Mouse (Mus musculus): ENCODE results near the gene Hoxd11. TPM values are rescaled to one million over a fixed set of nuclear protein-coding genes. Genes with fewer than 3 reads are reported as not detected.

The Hoxd11 gene
- polyA plus RNA-seq, 1 experiment from 2014 or later, result 1.1 TPM

DNA sequence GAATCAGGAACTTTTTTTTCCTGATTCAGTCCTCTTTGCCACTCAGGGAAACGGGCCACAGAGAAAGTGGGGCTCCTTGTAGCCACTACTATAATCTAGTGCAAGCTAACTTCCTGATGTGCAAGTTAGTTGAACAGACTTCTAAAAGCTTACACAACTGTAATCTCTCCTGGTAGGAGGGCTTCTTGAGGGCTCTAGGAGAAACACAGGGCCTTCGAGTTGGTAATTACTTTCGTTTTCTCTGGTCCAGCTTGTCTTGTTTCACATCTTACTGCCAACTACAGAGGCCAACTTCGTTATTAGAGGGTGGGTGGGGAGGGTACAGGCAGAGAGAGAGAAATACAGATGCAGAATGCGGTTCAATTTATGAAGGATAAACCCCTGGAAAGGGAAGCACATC, 7.5 kb upstream of the Hoxd11 start:
- no peak for ATAC-seq
- WGBS, result 9% methylated on average over 5 of the region's 5 CpGs
- Histone ChIP-seq H3K4me2 (ENCODE audit: low read depth, low read length) (no peak overlapping the region), H3K36me3 (ENCODE audit: control insufficient read depth, insufficient read depth, low read length) (no peaks in the 10 kb centered on the region), H3K9ac (ENCODE audit: low read depth, low read length) (no peak overlapping the region), H3K4me1 (ENCODE audit: control insufficient read depth, insufficient read depth, low read length) (peaks cover 13% of the 10 kb centered on the region), H3K4me3 (ENCODE audit: low read length) (no peak overlapping the region), H3K27ac (ENCODE audit: low read length) (no peak overlapping the region), H3K27me3 (replicated peaks; ENCODE audit: control insufficient read depth, insufficient read depth, low read length) (peaks cover 87% of the 10 kb centered on the region), H3K9me3 (ENCODE audit: control insufficient read depth, low read length) (no peaks in the 10 kb centered on the region)

- peak overlapping the region; percentile 55 for H3K4me2 ChIP-seq (ENCODE audit: low read depth, low read length)
- peaks cover 12% of the 10 kb centered on the region for H3K4me1 ChIP-seq (ENCODE audit: control insufficient read depth, insufficient read depth, low read length)
- ATAC-seq, result no peak
- H3K9ac ChIP-seq (ENCODE audit: low read depth, low read length), result no peak overlapping the region
- peaks cover 85% of the 10 kb centered on the region for H3K27me3 ChIP-seq (replicated peaks; ENCODE audit: control insufficient read depth, insufficient read depth, low read length)
- no peaks in the 10 kb centered on the region for H3K36me3 ChIP-seq (ENCODE audit: control insufficient read depth, insufficient read depth, low read length)
- WGBS, result 5% methylated on average over 40 of the region's 40 CpGs
- H3K4me3 ChIP-seq (ENCODE audit: low read length), result peak overlapping the region; percentile 41
- no peak overlapping the region for H3K27ac ChIP-seq (ENCODE audit: low read length)
- H3K9me3 ChIP-seq (ENCODE audit: control insufficient read depth, low read length), result no peaks in the 10 kb centered on the region
Measured at GRCm38 (mm10) chr2:74672481-74673362, 6.6 kb upstream of the Hoxd11 start.

DNA sequence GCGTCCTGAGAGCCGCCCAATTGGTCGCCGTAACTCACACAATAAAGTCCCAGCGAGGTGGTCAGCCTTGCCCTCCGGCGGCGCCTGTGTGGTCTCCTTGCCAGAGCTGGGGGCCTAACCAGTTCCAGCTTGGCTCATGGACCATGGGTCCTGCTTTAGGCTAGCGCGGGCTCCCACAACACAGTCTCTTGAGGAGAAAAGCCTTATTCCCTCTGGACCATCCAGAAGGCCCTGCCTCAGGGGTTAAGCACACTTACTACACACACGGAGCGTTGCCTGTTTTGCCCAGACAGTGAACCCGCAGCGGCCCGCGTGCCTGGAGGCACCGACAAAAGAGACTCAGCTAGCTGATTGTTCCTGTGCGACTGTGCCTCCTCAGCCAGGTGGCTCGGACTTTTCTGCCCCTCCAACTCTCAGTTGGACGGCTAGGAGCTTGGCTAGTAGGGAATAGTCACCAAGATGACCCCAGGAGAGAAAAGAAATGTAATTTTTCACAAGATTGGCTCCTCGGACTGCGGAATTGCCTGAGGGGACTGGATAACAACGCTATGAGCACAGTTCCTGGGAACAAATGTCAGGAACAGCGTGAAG, 5.4 kb upstream of the Hoxd11 start:
- Histone ChIP-seq H3K27me3 (replicated peaks; ENCODE audit: control insufficient read depth, insufficient read depth, low read length) (peaks cover 83% of the 10 kb centered on the region), H3K4me2 (ENCODE audit: low read depth, low read length) (no peak overlapping the region), H3K27ac (ENCODE audit: low read length) (no peak overlapping the region), H3K4me3 (ENCODE audit: low read length) (no peak overlapping the region), H3K9ac (ENCODE audit: low read depth, low read length) (no peak overlapping the region), H3K36me3 (ENCODE audit: control insufficient read depth, insufficient read depth, low read length) (no peaks in the 10 kb centered on the region), H3K9me3 (ENCODE audit: control insufficient read depth, low read length) (no peaks in the 10 kb centered on the region), H3K4me1 (ENCODE audit: control insufficient read depth, insufficient read depth, low read length) (0 out of 2 replicates have a peak, but pooled peaks cover 2% of the 10 kb centered on the region)
- no peak; the same call in 1 of the 2 replicates for ATAC-seq
- WGBS, result 2% methylated on average over 24 of the region's 24 CpGs

GRCm38 (mm10) chr2:74674881-74675665, 4.3 kb upstream of the Hoxd11 start, which contains the start of gene Hoxd12:
Gene Hoxd12, plus strand, starts transcription at chr2:74675013.
- ATAC-seq, result 0 out of 2 replicates have a peak, but pooled peaks have one; percentile 19
- Histone ChIP-seq H3K4me2 (ENCODE audit: low read depth, low read length) (no peak within 1 kb of the TSS), H3K4me3 (ENCODE audit: low read length) (no peak within 1 kb of the TSS), H3K27ac (ENCODE audit: low read length) (no peak within 1 kb of the TSS), H3K27me3 (replicated peaks; ENCODE audit: control insufficient read depth, insufficient read depth, low read length) (peaks cover 84% of the 10 kb centered on the region), H3K4me1 (ENCODE audit: control insufficient read depth, insufficient read depth, low read length) (0 out of 2 replicates have a peak, but pooled peaks cover 2% of the 10 kb centered on the region), H3K9me3 (ENCODE audit: control insufficient read depth, low read length) (no peaks in the 10 kb centered on the region), H3K9ac (ENCODE audit: low read depth, low read length) (no peak within 1 kb of the TSS), H3K36me3 (ENCODE audit: control insufficient read depth, insufficient read depth, low read length) (no peaks in the 10 kb centered on the region)
- 3% methylated on average over 47 of the region's 47 CpGs for WGBS

DNA sequence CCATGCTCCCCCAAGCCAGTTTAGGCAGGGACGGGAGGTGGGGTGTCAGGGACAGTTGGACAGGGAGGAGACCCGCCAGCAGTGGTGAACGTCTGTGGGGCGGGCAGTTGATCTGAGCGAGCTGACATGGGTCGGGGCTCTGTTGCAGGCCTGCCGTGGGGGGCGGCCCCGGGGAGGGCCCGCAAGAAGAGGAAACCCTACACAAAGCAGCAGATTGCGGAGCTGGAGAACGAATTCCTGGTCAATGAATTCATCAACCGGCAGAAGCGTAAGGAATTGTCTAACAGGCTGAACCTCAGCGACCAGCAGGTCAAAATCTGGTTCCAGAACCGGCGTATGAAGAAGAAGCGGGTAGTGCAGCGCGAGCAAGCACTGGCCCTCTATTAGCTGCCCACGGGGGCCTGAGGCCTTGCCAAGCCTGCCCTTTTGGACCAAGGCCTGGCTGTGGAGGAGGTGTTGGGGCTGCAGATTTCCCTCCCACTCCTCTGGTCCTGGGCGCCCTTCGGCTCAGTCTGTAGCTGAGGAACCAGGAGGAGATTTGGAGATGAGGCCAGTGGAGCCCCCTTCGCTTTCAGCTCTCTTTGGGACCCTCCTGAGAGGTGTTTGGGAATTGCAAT, 3.6 kb upstream of the Hoxd11 start:
- no peak for ATAC-seq
- H3K4me1 ChIP-seq (ENCODE audit: control insufficient read depth, insufficient read depth, low read length), result 0 out of 2 replicates have a peak, but pooled peaks cover 2% of the 10 kb centered on the region
- no peak overlapping the region for H3K27ac ChIP-seq (ENCODE audit: low read length)
- H3K9ac ChIP-seq (ENCODE audit: low read depth, low read length), result no peak overlapping the region
- no peaks in the 10 kb centered on the region for H3K9me3 ChIP-seq (ENCODE audit: control insufficient read depth, low read length)
- 7% methylated on average over 24 of the region's 24 CpGs for WGBS
- H3K36me3 ChIP-seq (ENCODE audit: control insufficient read depth, insufficient read depth, low read length), result no peaks in the 10 kb centered on the region
- H3K27me3 ChIP-seq (replicated peaks; ENCODE audit: control insufficient read depth, insufficient read depth, low read length), result peaks cover 88% of the 10 kb centered on the region
- H3K4me3 ChIP-seq (ENCODE audit: low read length), result no peak overlapping the region
- H3K4me2 ChIP-seq (ENCODE audit: low read depth, low read length), result no peak overlapping the region

DNA sequence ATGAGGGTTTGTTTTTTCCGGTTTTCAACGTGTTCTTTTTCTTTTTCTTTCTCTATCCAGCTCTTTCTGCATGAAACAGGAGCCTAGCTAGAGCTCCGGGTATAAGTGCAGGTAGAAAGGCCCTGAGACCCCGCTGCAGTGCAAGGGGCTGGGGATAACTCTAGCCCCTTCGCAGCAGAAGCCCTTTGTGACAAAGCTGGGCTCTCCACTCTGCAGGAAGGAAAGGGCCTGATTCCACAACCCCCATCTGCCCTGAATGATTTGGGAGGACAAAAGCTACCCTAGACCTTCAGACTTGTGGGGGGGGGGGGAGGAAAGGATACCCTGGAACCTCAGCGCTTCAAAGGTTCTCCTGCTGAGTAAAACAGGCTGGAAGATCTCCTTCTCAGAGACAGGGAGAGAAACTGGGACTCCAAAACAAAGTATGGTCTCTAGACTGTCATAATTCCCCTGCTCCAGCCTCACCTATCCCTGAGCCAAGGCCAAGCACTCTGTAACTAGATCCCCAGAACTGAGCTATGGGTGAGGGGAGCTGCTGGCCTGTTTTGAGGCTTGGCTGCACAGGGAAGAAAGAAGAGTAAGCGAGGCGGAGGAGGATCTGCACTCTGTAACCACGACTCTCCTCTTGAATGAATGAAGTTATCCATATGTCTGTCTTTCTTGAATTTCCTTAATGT, 2.8 kb upstream of the Hoxd11 start:
- no peak for ATAC-seq
- H3K27me3 ChIP-seq (replicated peaks; ENCODE audit: control insufficient read depth, insufficient read depth, low read length), result peaks cover 93% of the 10 kb centered on the region
- H3K9me3 ChIP-seq (ENCODE audit: control insufficient read depth, low read length), result no peaks in the 10 kb centered on the region
- H3K4me3 ChIP-seq (ENCODE audit: low read length), result no peak overlapping the region
- 0 out of 2 replicates have a peak, but pooled peaks cover 2% of the 10 kb centered on the region for H3K4me1 ChIP-seq (ENCODE audit: control insufficient read depth, insufficient read depth, low read length)
- H3K9ac ChIP-seq (ENCODE audit: low read depth, low read length), result no peak overlapping the region
- no peaks in the 10 kb centered on the region for H3K36me3 ChIP-seq (ENCODE audit: control insufficient read depth, insufficient read depth, low read length)
- 5% methylated on average over 9 of the region's 9 CpGs for WGBS
- no peak overlapping the region for H3K27ac ChIP-seq (ENCODE audit: low read length)
- no peak overlapping the region for H3K4me2 ChIP-seq (ENCODE audit: low read depth, low read length)

DNA sequence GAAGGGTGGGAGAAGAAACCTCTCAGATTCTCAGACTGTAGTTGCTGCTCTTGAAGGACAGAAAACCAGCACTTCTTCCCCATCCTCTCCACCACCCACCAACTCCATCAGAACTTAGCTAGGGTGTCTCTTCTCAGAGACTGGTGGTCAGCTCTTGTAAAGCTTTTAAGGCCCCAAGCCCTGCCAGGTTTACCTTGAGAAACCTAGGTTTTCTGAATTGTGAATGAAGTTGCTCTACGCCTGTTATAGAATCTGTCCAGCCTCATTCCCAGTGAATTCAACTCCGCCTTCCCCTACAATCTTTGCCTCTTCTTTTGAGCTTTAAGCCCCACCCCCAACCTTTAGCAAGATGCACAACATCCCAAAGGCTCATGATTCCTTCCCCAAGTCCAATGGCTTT, 2.3 kb upstream of the Hoxd11 start:
- 32% methylated on average over 2 of the region's 2 CpGs for WGBS

GRCm38 (mm10) chr2:74679596-74679971, 227 bp downstream of the Hoxd11 start:
- Histone ChIP-seq H3K27me3 (replicated peaks; ENCODE audit: control insufficient read depth, insufficient read depth, low read length) (peaks cover 95% of the 10 kb centered on the region), H3K9me3 (ENCODE audit: control insufficient read depth, low read length) (no peaks in the 10 kb centered on the region), H3K36me3 (ENCODE audit: control insufficient read depth, insufficient read depth, low read length) (no peaks in the 10 kb centered on the region), H3K9ac (ENCODE audit: low read depth, low read length) (no peak overlapping the region), H3K4me3 (ENCODE audit: low read length) (peak overlapping the region; percentile 3; the same call in 1 of the 2 replicates), H3K27ac (ENCODE audit: low read length) (no peak overlapping the region), H3K4me2 (ENCODE audit: low read depth, low read length) (no peak overlapping the region), H3K4me1 (ENCODE audit: control insufficient read depth, insufficient read depth, low read length) (peaks cover 12% of the 10 kb centered on the region)
- WGBS, result under 1% methylated on average over 26 of the region's 26 CpGs
- no peak for ATAC-seq

More for the DNA sequence above, 2.3 kb upstream of the Hoxd11 start:
- Histone ChIP-seq H3K9ac (ENCODE audit: low read depth, low read length) (no peak overlapping the region), H3K4me2 (ENCODE audit: low read depth, low read length) (no peak overlapping the region), H3K4me3 (ENCODE audit: low read length) (no peak overlapping the region), H3K9me3 (ENCODE audit: control insufficient read depth, low read length) (no peaks in the 10 kb centered on the region), H3K27ac (ENCODE audit: low read length) (no peak overlapping the region), H3K36me3 (ENCODE audit: control insufficient read depth, insufficient read depth, low read length) (no peaks in the 10 kb centered on the region), H3K4me1 (ENCODE audit: control insufficient read depth, insufficient read depth, low read length) (peaks cover 6% of the 10 kb centered on the region; the same call in 1 of the 2 replicates), H3K27me3 (replicated peaks; ENCODE audit: control insufficient read depth, insufficient read depth, low read length) (peaks cover 93% of the 10 kb centered on the region)
- ATAC-seq, result no peak
